Mouse (Mus musculus): ENCODE results near the gene Tmco4. TPM values are rescaled to one million over a fixed set of nuclear protein-coding genes. Genes with fewer than 3 reads are reported as not detected.

Tmco4 gene
- polyA plus RNA-seq, 1 experiment, result 29.4 TPM

Other genes starting within 250 kb of the Tmco4 start
- gene Pla2g2c, start 248.1 kb upstream of the Tmco4 start, polyA plus RNA-seq (2012; rRNA removed), result 0.27 and 0.45 TPM in 2 replicates
- 2.5 and 2.6 TPM in 2 replicates for gene Ubxn10, start 235.7 kb upstream of the Tmco4 start, polyA plus RNA-seq (2012; rRNA removed)
- gene Pla2g2f, start 215.3 kb upstream of the Tmco4 start, polyA plus RNA-seq (2012; rRNA removed), result 22.1 and 34.0 TPM in 2 replicates
- 8.8 and 10.3 TPM in 2 replicates for gene Pla2g2d, start 197.2 kb upstream of the Tmco4 start, polyA plus RNA-seq (2012; rRNA removed)
- gene Pla2g5, start 109.4 kb upstream of the Tmco4 start, polyA plus RNA-seq (2012; rRNA removed), result 35.3 and 72.0 TPM in 2 replicates
- not detected in 2 replicates for gene Gm13030, start 98.9 kb upstream of the Tmco4 start, polyA plus RNA-seq (2012; rRNA removed)
- gene Pla2g2e, start 94.9 kb upstream of the Tmco4 start, polyA plus RNA-seq (2012; rRNA removed), result 0.63 and 0.67 TPM in 2 replicates
- gene Otud3, start 58.9 kb upstream of the Tmco4 start, polyA plus RNA-seq (2012; rRNA removed), result 5.5 and 10.8 TPM in 2 replicates
- gene Rnf186, start 5.8 kb upstream of the Tmco4 start, polyA plus RNA-seq (2012; rRNA removed), result 219 and 382 TPM in 2 replicates
- gene Htr6, start 102.7 kb downstream of the Tmco4 start, polyA plus RNA-seq (2012; rRNA removed), result 0.26 and 0.32 TPM in 2 replicates
- gene Nbl1, start 120.1 kb downstream of the Tmco4 start, polyA plus RNA-seq (2012; rRNA removed), result 125 and 133 TPM in 2 replicates
- gene Minos1, start 158.2 kb downstream of the Tmco4 start, polyA plus RNA-seq (2012; rRNA removed), result 81.8 and 87.9 TPM in 2 replicates
- 213 and 238 TPM in 2 replicates for gene Capzb, start 220.0 kb downstream of the Tmco4 start, polyA plus RNA-seq (2012; rRNA removed)